Mouse (Mus musculus) B cell, adult 2 months (primary cell): Measurements from ENCODE around the gene Esrrg.

Experiments used
- DNase-seq, 2 experiments: peaks; one replicate each; pipeline ENCODE4 v3.0.0; 2022

The Esrrg gene

GRCm38 (mm10) chr1:187710434-187710948 is 101.9 kb downstream of the Esrrg start:
- DNase-seq: no peak

DNA sequence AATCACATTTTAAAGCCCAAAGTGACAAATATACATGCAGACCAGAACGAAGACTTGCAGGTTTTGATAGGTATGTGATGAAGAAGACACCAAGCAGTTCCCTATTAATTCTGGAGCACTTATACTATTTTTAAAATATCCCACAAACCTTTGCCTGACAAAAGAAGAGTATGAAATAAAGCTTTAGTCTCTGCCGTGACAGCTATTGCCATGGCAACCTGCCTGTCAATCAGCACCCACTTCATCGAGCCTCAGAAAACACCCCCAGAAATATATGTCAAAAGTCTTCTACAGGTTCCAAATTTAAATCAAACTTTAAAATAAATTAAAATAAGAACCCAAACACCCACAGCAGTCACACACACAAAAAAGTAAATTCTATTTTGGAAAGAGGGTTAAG is 112.4 kb downstream of the Esrrg start:
- no peak for DNase-seq

GRCm38 (mm10) chr1:187722016-187722415 is 113.4 kb downstream of the Esrrg start:
- DNase-seq: no peak

DNA sequence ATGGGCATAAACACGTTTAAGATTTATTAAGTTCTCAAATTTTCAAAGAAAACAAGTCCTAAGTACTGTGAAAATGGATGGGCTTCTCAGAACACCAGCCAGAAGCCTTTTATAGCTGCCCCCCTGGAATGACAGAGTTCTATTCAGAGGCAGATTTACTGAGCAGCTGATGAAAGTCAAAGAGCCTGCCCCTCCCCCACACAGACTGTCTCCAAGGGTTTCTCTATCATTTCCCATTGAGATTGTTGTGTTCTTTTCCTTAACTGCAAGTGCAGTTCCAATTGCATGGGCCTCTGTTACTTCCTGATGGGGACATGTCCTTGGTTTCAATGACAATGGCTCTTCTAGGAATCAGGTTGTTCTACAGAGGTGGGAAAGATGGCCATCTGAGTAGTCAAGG is 116.1 kb downstream of the Esrrg start:
- DNase-seq: no peak

DNA sequence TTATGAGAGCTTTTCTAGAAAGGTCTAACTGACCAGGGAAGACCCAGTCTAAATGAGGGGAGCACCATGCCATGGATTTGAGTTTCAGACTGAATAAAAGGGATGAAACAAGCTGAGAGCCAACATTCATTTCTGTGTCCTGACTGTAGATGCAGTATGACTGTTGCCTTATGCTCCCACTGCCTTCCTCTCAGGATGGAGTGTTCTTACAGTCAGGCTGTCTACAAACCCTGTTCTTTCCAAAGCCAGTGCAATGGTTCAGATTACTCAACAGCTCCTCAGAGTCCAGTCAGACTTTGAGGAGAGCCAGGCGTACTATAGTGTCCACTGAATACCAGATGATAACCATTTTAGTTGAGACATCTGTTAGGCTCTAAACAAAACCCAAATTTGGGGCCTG is 116.8 kb downstream of the Esrrg start:
- DNase-seq: no peak

DNA sequence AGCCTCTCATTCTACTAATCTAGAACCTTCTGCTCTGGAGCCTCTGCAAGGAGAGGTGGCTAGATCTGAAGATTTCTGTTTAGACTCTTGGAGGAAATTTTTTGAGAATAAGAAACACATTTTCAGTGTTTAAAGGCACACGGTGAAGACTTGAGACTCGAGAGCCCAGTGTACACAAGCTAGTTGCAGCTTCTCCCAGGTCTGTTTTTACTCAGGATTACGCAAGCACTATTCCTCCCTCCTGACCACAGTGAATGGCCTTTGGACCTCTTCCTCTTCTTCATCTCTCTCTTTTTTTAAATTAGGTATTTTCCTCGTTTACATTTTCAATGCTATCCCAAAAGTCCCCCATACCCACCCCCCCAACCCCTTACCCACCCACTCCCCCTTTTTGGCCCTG is 122.6 kb downstream of the Esrrg start:
- no peak for DNase-seq

DNA sequence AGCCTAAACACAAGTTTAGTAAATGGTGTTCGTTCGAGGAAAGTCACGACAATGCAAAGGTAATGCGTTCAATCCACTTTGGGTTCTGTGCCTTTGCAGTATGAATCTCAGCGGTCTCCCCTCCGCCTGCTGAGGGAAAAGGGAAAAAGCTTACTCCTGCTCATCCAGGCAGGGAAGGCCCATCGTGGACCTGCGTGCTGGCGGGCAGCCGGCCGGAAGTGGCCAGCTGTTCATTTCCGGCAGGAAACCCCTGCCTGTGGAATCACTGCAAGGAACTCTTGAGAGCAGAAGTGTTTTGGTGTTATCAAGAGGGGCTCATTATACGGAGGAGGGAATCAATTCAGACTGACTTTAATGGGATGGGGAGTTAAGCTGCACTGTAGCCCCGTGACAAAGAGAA is 127.9 kb downstream of the Esrrg start:
- no peak for DNase-seq

DNA sequence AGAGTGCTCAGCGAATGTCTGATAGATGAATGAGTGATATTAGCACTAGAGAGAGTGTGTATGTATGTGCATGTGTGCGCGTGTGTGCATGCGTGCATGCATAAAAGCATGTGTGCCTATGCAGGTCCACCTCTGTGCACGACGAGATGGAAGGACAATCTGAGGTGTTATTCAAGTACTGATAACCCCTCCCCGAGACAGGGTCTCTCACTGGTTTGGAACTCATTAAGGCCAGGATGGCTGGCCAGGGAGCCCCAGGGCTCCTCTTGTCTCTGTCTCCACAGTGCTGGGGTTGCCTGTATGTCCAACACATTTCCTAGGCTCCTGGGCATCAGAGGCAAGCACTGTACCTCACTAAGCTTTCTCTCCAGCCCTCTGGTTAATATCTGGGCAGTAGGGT is 128.7 kb downstream of the Esrrg start:
- no peak for DNase-seq

DNA sequence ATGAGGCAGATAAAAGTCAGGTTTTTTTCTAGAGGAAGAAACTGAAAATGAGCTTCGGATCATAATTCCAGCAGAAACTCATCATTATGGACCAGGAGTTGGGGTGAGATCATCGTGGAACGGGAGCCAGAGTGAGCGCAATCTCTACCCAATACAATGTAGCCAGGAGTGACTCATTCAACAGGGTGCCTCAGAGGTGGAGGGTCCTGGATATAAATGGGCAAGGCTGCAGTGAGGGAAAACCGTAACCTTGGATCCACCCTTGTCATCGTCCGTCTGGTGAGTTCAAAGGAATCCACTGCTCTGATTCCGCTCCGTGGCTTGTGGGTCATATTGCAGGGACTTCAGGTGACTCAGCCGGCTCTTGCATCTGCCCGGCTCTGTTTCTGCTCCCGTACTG is 131.9 kb downstream of the Esrrg start:
- no peak for DNase-seq

GRCm38 (mm10) chr1:187741306-187741705 is 132.7 kb downstream of the Esrrg start:
- no peak for DNase-seq

GRCm38 (mm10) chr1:187742071-187742470 is 133.5 kb downstream of the Esrrg start:
- DNase-seq: no peak

DNA sequence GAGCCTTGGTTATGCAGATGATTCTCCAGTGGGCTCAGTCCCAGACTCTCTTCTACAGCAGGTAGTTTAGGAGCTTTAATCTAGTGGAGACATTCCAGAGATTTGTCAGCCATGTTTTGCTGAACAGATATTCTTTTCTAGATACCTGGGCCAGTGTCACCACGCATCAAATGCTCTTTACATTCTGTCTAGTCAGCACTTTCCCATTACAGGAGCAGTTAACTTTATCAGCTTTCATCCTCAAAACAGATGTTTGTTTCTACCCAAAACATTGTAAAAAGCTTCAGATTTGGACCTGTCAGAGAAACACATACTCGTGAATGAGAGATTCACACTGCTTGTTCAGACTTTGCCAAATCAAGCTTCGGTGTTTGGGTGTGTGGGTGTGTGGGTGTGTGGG is 140.7 kb downstream of the Esrrg start:
- no peak for DNase-seq

- DNase-seq: no peak
Measured at GRCm38 (mm10) chr1:187749931-187750330, 141.3 kb downstream of the Esrrg start.

GRCm38 (mm10) chr1:187755528-187755927 is 146.9 kb downstream of the Esrrg start:
- no peak for DNase-seq

- DNase-seq: no peak
Measured at GRCm38 (mm10) chr1:187757981-187758380, 149.4 kb downstream of the Esrrg start.

- DNase-seq: no peak
Measured at GRCm38 (mm10) chr1:187758546-187758945, 150.0 kb downstream of the Esrrg start.

DNA sequence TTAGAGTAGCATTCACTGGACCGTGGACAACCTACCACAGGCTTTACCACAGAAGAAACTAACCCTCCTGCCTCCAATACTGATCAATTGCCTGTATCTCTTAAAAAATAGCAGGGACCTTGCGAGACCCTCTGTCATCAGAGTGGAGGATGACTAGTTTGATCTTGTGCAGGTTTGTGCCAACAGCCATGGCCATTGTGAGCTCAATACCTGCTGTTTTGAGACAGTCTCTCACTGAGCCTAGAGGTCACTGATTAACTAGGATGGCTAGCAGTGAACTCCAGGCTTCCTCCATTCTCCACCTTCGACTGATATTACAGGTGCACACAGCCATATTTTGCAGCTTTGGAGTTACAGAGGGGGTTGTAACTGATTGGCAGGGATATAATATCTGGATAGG is 150.9 kb downstream of the Esrrg start:
- no peak for DNase-seq

- DNase-seq: no peak
Measured at GRCm38 (mm10) chr1:187762641-187763450, 154.3 kb downstream of the Esrrg start.

- DNase-seq: no peak
Measured at GRCm38 (mm10) chr1:187763451-187763755, 154.8 kb downstream of the Esrrg start.

GRCm38 (mm10) chr1:187763821-187764220 is 155.2 kb downstream of the Esrrg start:
- no peak for DNase-seq

DNA sequence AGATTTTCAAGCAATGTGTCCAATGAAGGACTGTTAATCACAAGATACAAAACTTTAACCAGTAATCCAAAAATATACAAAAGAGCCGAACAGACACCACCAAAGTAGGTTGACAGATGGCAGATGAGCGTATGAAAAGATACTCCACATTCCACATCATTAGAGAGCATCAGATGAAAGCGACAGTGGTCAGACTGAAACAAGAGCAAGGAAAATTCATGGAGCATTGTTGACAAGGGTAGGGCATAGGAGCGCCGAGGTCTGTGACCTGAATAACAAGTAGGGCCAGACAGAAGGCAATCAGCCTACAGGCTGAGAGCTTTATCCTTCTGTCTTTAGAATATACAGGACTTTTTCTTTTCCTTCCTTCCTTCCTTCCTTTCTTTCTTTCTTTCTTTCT is 157.0 kb downstream of the Esrrg start:
- DNase-seq: no peak

- DNase-seq: no peak
Measured at GRCm38 (mm10) chr1:187767355-187767754, 158.8 kb downstream of the Esrrg start.

GRCm38 (mm10) chr1:187770234-187770633 is 161.6 kb downstream of the Esrrg start:
- no peak for DNase-seq

GRCm38 (mm10) chr1:187771067-187771466 is 162.5 kb downstream of the Esrrg start:
- DNase-seq: no peak

DNA sequence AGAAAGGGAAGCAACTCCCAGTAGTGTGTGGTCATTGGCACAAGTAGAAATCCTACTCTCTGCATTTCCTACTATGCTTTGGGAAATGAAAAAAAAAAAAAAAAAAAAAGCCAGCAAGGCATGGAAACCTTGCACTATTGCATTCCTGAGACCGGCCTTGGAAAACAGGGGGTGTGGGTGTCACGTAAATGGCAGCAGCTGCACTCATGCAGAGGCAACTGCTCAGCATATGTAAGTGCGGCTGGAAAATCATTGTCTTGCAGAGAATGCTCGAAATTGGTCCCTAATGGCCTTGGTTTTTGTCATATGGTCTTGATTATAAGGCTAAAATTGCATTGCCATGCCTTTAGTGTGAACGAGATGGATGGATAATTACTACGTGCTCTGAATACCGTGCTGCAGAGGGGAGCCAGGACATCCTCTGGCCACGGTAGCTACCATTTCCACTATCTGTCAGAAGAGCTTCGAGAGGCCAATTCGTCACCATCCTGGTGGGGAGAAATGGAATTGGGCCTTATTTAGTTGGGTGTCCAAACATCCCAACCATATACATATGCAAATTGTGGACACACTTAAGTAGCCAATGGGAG is 171.1 kb downstream of the Esrrg start:
- no peak for DNase-seq
